Mouse (Mus musculus) heart, adult 2 months (tissue): ENCODE data around the gene Hrc.

ENCODE experiments used
- CTCF ChIP-seq: fragments of 200-600 bp; IDR thresholded peaks from 2 replicates; pipeline ENCODE4 v1.8.1; 2022; ENCODE audit warnings: antibody characterized with exemption, mild to moderate bottlenecking, moderate library complexity
- EP300 ChIP-seq: fragments of 200-500 bp; IDR thresholded peaks from 2 replicates; pipeline ENCODE4 v1.6.1; 2011; ENCODE audit warnings: low read depth, low read length, control low read depth; ENCODE audit not compliant: insufficient read depth
- POLR2A ChIP-seq: fragments of 200-500 bp; IDR thresholded peaks from 2 replicates; pipeline ENCODE4 v1.6.1; 2011; ENCODE audit warnings: mild to moderate bottlenecking, low read depth, low read length, control low read depth; ENCODE audit not compliant: insufficient read depth

DNA sequence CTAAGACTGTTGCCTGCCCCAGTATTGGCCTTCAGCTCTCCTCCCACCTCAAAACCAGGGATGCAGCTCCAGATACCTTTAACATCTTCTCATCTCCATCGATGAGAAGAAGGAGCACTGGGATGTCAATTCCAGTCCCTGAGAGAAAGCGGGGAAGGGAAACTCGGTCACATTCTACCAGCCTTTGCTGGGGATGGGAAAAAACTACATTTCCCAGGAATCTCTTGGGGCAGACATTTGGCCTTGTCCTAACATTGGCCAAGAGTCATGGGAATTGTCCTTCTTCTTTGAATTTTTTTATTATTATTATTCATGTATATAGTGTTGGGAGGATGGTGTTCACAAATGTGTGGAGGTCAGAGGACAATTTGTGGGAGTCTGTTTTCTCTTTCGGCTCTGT, 12.8 kb upstream of the Hrc start:
- TF ChIP-seq POLR2A (no peak), CTCF (no peak), EP300 (no peak)
